Mouse (Mus musculus): ENCODE data around the gene Tmem18. TPM values are rescaled to one million over a fixed set of nuclear protein-coding genes. Genes with fewer than 3 reads are reported as not detected.

Tmem18 gene
- polyA plus RNA-seq, 1 experiment from 2014 or later = 13.1 TPM

- WGBS = 56% methylated on average over 2 of the region's 2 CpGs
- no peaks in the 10 kb centered on the region for H3K36me3 ChIP-seq
- no peak overlapping the region for H3K27ac ChIP-seq (replicated peaks)
- H3K4me1 ChIP-seq = no peaks in the 10 kb centered on the region
- H3K9me3 ChIP-seq = no peaks in the 10 kb centered on the region
- no peak overlapping the region for H3K4me2 ChIP-seq
- H3K9ac ChIP-seq = no peak overlapping the region
- H3K27me3 ChIP-seq (replicated peaks) = peaks cover 14% of the 10 kb centered on the region; the same call in 1 of the 2 replicates
- no peak overlapping the region for H3K4me3 ChIP-seq
- no peak for ATAC-seq (ENCODE audit: extremely low read depth, insufficient number of reproducible peaks, low FRiP score, low TSS enrichment)
Observed at GRCm38 (mm10) chr12:30599474-30599873, 15.2 kb downstream of the Tmem18 start.

GRCm38 (mm10) chr12:30599997-30600396, 15.8 kb downstream of the Tmem18 start:
- ATAC-seq (ENCODE audit: extremely low read depth, insufficient number of reproducible peaks, low FRiP score, low TSS enrichment) = no peak
- H3K27ac ChIP-seq (replicated peaks) = no peak overlapping the region
- 66% methylated on average over 2 of the region's 2 CpGs for WGBS

GRCm38 (mm10) chr12:30604012-30604411, 19.8 kb downstream of the Tmem18 start:
- Histone ChIP-seq H3K36me3 (no peaks in the 10 kb centered on the region), H3K4me2 (no peak overlapping the region), H3K27ac (replicated peaks) (no peak overlapping the region), H3K4me3 (no peak overlapping the region), H3K27me3 (replicated peaks) (0 out of 2 replicates have a peak, but pooled peaks cover 1% of the 10 kb centered on the region), H3K9ac (no peak overlapping the region), H3K4me1 (no peaks in the 10 kb centered on the region), H3K9me3 (no peaks in the 10 kb centered on the region)
- no peak for ATAC-seq (ENCODE audit: extremely low read depth, insufficient number of reproducible peaks, low FRiP score, low TSS enrichment)
- 60% methylated on average over 9 of the region's 9 CpGs for WGBS

More at GRCm38 (mm10) chr12:30599997-30600396, 15.8 kb downstream of the Tmem18 start:
- Histone ChIP-seq H3K36me3 (no peaks in the 10 kb centered on the region), H3K9ac (no peak overlapping the region), H3K4me1 (no peaks in the 10 kb centered on the region), H3K4me2 (no peak overlapping the region), H3K4me3 (no peak overlapping the region), H3K9me3 (no peaks in the 10 kb centered on the region), H3K27me3 (replicated peaks) (peaks cover 14% of the 10 kb centered on the region; the same call in 1 of the 2 replicates)

- WGBS = 66% methylated on average over 6 of the region's 6 CpGs
- Histone ChIP-seq H3K9me3 (no peaks in the 10 kb centered on the region), H3K4me2 (no peak overlapping the region), H3K9ac (no peak overlapping the region), H3K36me3 (no peaks in the 10 kb centered on the region), H3K4me1 (no peaks in the 10 kb centered on the region), H3K4me3 (no peak overlapping the region), H3K27ac (replicated peaks) (no peak overlapping the region), H3K27me3 (replicated peaks) (no peaks in the 10 kb centered on the region)
- ATAC-seq (ENCODE audit: extremely low read depth, insufficient number of reproducible peaks, low FRiP score, low TSS enrichment) = no peak
Observed at GRCm38 (mm10) chr12:30604876-30605275, 20.6 kb downstream of the Tmem18 start.

GRCm38 (mm10) chr12:30605941-30606340, 21.7 kb downstream of the Tmem18 start:
- Histone ChIP-seq H3K4me2 (no peak overlapping the region), H3K9me3 (no peaks in the 10 kb centered on the region), H3K4me1 (no peaks in the 10 kb centered on the region), H3K27me3 (replicated peaks) (no peaks in the 10 kb centered on the region), H3K4me3 (no peak overlapping the region), H3K36me3 (no peaks in the 10 kb centered on the region), H3K27ac (replicated peaks) (no peak overlapping the region), H3K9ac (no peak overlapping the region)
- no peak for ATAC-seq (ENCODE audit: extremely low read depth, insufficient number of reproducible peaks, low FRiP score, low TSS enrichment)
- 82% methylated on average over 6 of the region's 6 CpGs for WGBS

GRCm38 (mm10) chr12:30606743-30607142, 22.5 kb downstream of the Tmem18 start:
- no peak overlapping the region for H3K4me2 ChIP-seq
- no peaks in the 10 kb centered on the region for H3K9me3 ChIP-seq
- no peak overlapping the region for H3K9ac ChIP-seq
- no peaks in the 10 kb centered on the region for H3K27me3 ChIP-seq (replicated peaks)
- 66% methylated on average over 8 of the region's 8 CpGs for WGBS
- no peak for ATAC-seq (ENCODE audit: extremely low read depth, insufficient number of reproducible peaks, low FRiP score, low TSS enrichment)
- H3K27ac ChIP-seq (replicated peaks) = no peak overlapping the region
- H3K4me3 ChIP-seq = no peak overlapping the region
- H3K4me1 ChIP-seq = no peaks in the 10 kb centered on the region
- H3K36me3 ChIP-seq = no peaks in the 10 kb centered on the region

GRCm38 (mm10) chr12:30618425-30618824, 34.2 kb downstream of the Tmem18 start:
- Histone ChIP-seq H3K9me3 (no peaks in the 10 kb centered on the region), H3K4me2 (no peak overlapping the region), H3K27me3 (replicated peaks) (no peaks in the 10 kb centered on the region), H3K36me3 (no peaks in the 10 kb centered on the region), H3K9ac (no peak overlapping the region), H3K4me3 (no peak overlapping the region), H3K4me1 (no peaks in the 10 kb centered on the region), H3K27ac (replicated peaks) (no peak overlapping the region)
- no peak for ATAC-seq (ENCODE audit: extremely low read depth, insufficient number of reproducible peaks, low FRiP score, low TSS enrichment)
- 37% methylated on average over 8 of the region's 8 CpGs for WGBS

- Histone ChIP-seq H3K9ac (no peak overlapping the region), H3K27me3 (replicated peaks) (no peaks in the 10 kb centered on the region), H3K27ac (replicated peaks) (no peak overlapping the region), H3K4me1 (0 out of 2 replicates have a peak, but pooled peaks cover 4% of the 10 kb centered on the region), H3K4me2 (no peak overlapping the region), H3K9me3 (no peaks in the 10 kb centered on the region), H3K36me3 (no peaks in the 10 kb centered on the region), H3K4me3 (no peak overlapping the region)
- ATAC-seq (ENCODE audit: extremely low read depth, insufficient number of reproducible peaks, low FRiP score, low TSS enrichment) = no peak
- 51% methylated on average over 5 of the region's 5 CpGs for WGBS
Observed at GRCm38 (mm10) chr12:30628466-30628865, 44.2 kb downstream of the Tmem18 start.

GRCm38 (mm10) chr12:30634534-30634933, 50.3 kb downstream of the Tmem18 start:
- no peak overlapping the region for H3K4me2 ChIP-seq
- H3K9ac ChIP-seq = no peak overlapping the region
- no peaks in the 10 kb centered on the region for H3K4me1 ChIP-seq
- no peaks in the 10 kb centered on the region for H3K36me3 ChIP-seq
- H3K27ac ChIP-seq (replicated peaks) = no peak overlapping the region
- H3K9me3 ChIP-seq = 0 out of 2 replicates have a peak, but pooled peaks cover 4% of the 10 kb centered on the region
- no peak for ATAC-seq (ENCODE audit: extremely low read depth, insufficient number of reproducible peaks, low FRiP score, low TSS enrichment)
- no peak overlapping the region for H3K4me3 ChIP-seq
- no peaks in the 10 kb centered on the region for H3K27me3 ChIP-seq (replicated peaks)

Small RNA genes lying within 50 kb of the gene (microRNA-seq; reads per million reads assigned to microRNA genes)
- gene Gm25243 = not detected

Other genes starting within 250 kb of the Tmem18 start
- 4.6 and 5.0 TPM in 2 replicates for gene Sntg2, start 211.1 kb upstream of the Tmem18 start, polyA plus RNA-seq (2015; fragmentation: Nextera tagmentation; extraction: Ambion mirVana)

Data from heart, embryonic 13.5 days (tissue).